Mouse (Mus musculus) thymus, postnatal 25 days (tissue): ENCODE data around the gene Tnni2.

Experiments used
- DNase-seq: peaks from one replicate; pipeline ENCODE4 v3.0.0; 2022

The Tnni2 gene

GRCm38 (mm10) chr7:142487341-142487859 is 45.8 kb downstream of the Tnni2 start:
- no peak for DNase-seq

- DNase-seq = no peak
These were observed 46.4 kb downstream of the Tnni2 start for GRCm38 (mm10) chr7:142488053-142488452.

- DNase-seq = no peak
These were observed 51.9 kb downstream of the Tnni2 start for GRCm38 (mm10) chr7:142493535-142493934.
